Mouse (Mus musculus): ENCODE measurements around the gene Hccs.

DNA sequence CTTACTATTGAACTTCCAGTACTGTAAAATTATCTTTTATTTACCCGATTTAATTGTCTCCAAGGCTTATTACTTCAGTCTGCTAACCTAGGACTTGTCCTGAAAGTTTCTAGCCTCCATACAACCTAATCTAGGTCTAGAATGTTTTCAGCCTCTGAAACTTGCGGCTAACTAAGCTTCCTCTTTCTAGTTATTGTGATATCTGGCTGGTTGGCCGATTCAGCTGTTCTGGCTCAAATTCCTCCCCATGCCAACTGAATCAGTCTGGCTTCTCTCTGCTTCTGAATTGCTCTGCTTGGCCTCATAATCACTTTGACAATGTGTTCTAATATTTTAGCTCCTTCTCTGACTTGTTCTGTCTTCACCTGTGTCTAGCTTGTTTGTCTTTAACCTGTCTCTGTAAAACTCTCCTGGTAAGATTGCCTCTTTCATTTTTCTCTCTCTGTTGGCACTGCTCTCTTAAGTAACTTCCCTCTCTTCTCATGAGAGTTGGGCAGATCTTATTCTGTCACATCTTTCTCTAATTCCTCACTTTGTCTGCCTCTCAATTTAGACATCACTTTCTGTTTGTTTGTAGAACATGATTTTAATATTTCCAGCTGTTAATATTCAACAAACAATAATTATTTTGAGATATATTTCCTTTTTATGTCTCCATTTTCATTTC, 5.9 kb upstream of the Hccs start:
- TF ChIP-seq POLR2AphosphoS2 (IDR thresholded peaks at IDR 0.05; ENCODE audit: insufficient read length, low read depth), result no peak
- TF ChIP-seq POLR2A (IDR thresholded peaks at IDR 0.05; ENCODE audit: insufficient read length, low read depth), result no peak
- no peak for TF ChIP-seq USF1 (IDR thresholded peaks at IDR 0.05; ENCODE audit: low read depth)
- TF ChIP-seq MAX (IDR thresholded peaks at IDR 0.05; ENCODE audit: low read depth), result no peak
- no peak for TF ChIP-seq E2F4 (IDR thresholded peaks at IDR 0.05; ENCODE audit: insufficient read depth)
- TF ChIP-seq SRF (IDR thresholded peaks at IDR 0.05; ENCODE audit: control insufficient read depth, insufficient read length, low read depth), result no peak
- no peak for TF ChIP-seq TCF3 (IDR thresholded peaks at IDR 0.05; ENCODE audit: insufficient read length, low read depth)
